Mouse (Mus musculus) intestine, embryonic 14.5 days (tissue): Measurements from ENCODE around the gene Cst13. TPM values are rescaled to one million over a fixed set of nuclear protein-coding genes. Genes with fewer than 3 reads are reported as not detected.
"Not testable (repeated sequence)": the region's sequence is repeated elsewhere in the genome, so short reads cannot be mapped to it uniquely, and the experiment has no call there.

Experiments
- ATAC-seq: fragments of 200-750 bp; cut with Nextera tagmentation; replicated peaks from 2 replicates; pipeline ENCODE4 v1.8.0; 2017; ENCODE audit warnings: low read depth, moderate number of reproducible peaks, moderate TSS enrichment, moderate library complexity; ENCODE audit not compliant: low FRiP score, low TSS enrichment
- DNase-seq: peaks from one replicate; pipeline ENCODE4 v3.0.0-alpha.2; 2018; ENCODE audit warnings: low spot score
- H3K27ac ChIP-seq: fragments of 300-500 bp; sonication (generic); 2 replicates; pipeline ENCODE4 v1.5.1; 2014; ENCODE audit warnings: low read depth, mild to moderate bottlenecking, control low read depth
- H3K27me3 ChIP-seq: fragments of 300-500 bp; sonication (generic); replicated peaks from 2 replicates; pipeline ENCODE4 v1.6.1; 2014; ENCODE audit warnings: low read length, control low read depth; ENCODE audit not compliant: control insufficient read depth, insufficient read depth
- H3K36me3 ChIP-seq: fragments of 300-500 bp; sonication (generic); 2 replicates; pipeline ENCODE4 v1.6.1; 2014; ENCODE audit warnings: low read length, control low read depth; ENCODE audit not compliant: control insufficient read depth, insufficient read depth
- H3K4me1 ChIP-seq: fragments of 300-500 bp; sonication (generic); replicated peaks from 2 replicates; pipeline ENCODE4 v1.6.1; 2014; ENCODE audit warnings: low read length, control low read depth, mixed read lengths; ENCODE audit not compliant: control insufficient read depth, insufficient read depth
- H3K4me2 ChIP-seq: fragments of 300-500 bp; sonication (generic); 2 replicates; pipeline ENCODE4 v1.6.1; 2014; ENCODE audit warnings: low read length
- H3K4me3 ChIP-seq: fragments of 300-500 bp; sonication (generic); 2 replicates; pipeline ENCODE4 v1.5.1; 2014; ENCODE audit warnings: low read depth, low read length, control low read depth, mixed read lengths
- H3K9ac ChIP-seq: fragments of 300-500 bp; sonication (generic); 2 replicates; pipeline ENCODE4 v1.6.1; 2014; ENCODE audit warnings: mild to moderate bottlenecking, low read length
- H3K9me3 ChIP-seq: fragments of 300-500 bp; sonication (generic); 2 replicates; pipeline ENCODE4 v1.6.1; 2016; ENCODE audit warnings: low read length, control low read depth; ENCODE audit not compliant: control insufficient read depth
- WGBS: fragments of 180-500 bp; shearing (Covaris S2); extraction: QIAGEN DNeasy Blood & Tissue Kit; methylation state at CpG from one replicate; pipeline ENCODE4 v1.1.7; 2014; 5-methylcytosine and 5-hydroxymethylcytosine counted together
- polyA plus RNA-seq: library from polyadenylated mRNA; unstranded; fragments of >200 nt; fragmentation: Nextera tagmentation; extraction: Ambion mirVana; gene quantifications from 2 replicates; pipeline ENCODE4 v1.2.1, GENCODE M21; 2014

Gene Cst13
- polyA plus RNA-seq = not detected in 2 replicates

DNA sequence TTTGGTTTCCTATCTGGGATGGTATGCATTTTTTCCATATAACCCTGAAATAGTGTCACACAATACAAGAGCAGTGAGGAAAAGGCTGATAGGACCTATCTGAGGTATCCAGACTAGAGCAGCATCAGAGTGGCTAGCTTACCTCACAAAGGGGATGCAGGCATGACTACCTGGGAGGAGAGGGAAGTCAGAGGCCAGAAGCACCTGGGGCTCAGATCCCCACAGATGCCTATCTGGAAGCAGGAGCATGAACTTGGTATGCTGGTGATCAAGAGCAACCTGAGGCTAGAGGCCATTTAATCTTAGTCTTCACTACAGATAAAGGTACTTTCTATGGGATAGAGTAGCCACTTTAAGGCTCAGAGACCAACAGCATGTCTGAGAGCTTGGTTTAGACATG, at the start of gene Cst13:
Gene Cst13, plus strand, starts transcription at position 173 of the 400 bp plus-strand sequence.
- no peak within 1 kb of the TSS for H3K9ac ChIP-seq
- H3K9me3 ChIP-seq = no peaks in the 10 kb centered on the region
- DNase-seq (no peak), ATAC-seq (no peak)
- no peaks in the 10 kb centered on the region for H3K36me3 ChIP-seq
- H3K4me1 ChIP-seq = no peaks in the 10 kb centered on the region
- no peak within 1 kb of the TSS for H3K4me3 ChIP-seq
- no peaks in the 10 kb centered on the region for H3K27me3 ChIP-seq
- no peak within 1 kb of the TSS for H3K4me2 ChIP-seq
- H3K27ac ChIP-seq = no peak within 1 kb of the TSS

GRCm38 (mm10) chr2:148771397-148771796, 48.5 kb upstream of the Cst13 start, which contains the start of gene Cst11:
TSS of gene Cst11 (minus strand) at chr2:148771497.
- not testable (repeated sequence) for H3K4me2 ChIP-seq, DNase-seq, H3K27me3 ChIP-seq, ATAC-seq, H3K4me3 ChIP-seq, H3K9me3 ChIP-seq, H3K9ac ChIP-seq, H3K36me3 ChIP-seq, H3K27ac ChIP-seq, H3K4me1 ChIP-seq
- 85% methylated on average over 4 of the region's 4 CpGs for WGBS

DNA sequence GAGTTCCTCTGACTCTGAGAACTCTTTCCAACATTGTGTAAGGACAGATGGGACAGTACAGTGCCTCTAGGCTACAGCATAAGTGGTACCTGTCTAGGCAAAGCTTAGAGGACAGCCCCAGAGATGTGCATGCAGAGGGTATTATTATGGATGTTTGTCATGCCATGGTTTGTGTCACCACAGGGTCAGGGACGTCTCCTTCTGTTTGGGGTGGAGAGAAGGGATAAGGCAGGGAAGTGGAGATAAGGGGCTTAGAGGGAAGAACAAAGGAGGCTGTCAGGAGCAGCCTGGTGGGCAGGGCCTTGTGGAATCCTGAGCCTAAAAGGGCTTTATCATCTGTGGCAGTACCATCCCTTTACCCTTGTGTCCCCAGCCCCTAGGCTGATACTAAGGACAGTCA, 38.2 kb upstream of the Cst13 start, which contains the start of gene 8030411F24Rik:
Gene 8030411F24Rik, plus strand, starts transcription at position 301 of the 400 bp plus-strand sequence.
- ATAC-seq (no peak), DNase-seq (no peak)
- Histone ChIP-seq H3K9ac (no peak within 1 kb of the TSS), H3K4me2 (no peak within 1 kb of the TSS), H3K36me3 (no peaks in the 10 kb centered on the region), H3K9me3 (no peaks in the 10 kb centered on the region), H3K4me1 (no peaks in the 10 kb centered on the region), H3K27ac (no peak within 1 kb of the TSS), H3K27me3 (no peaks in the 10 kb centered on the region), H3K4me3 (no peak within 1 kb of the TSS)
- WGBS = 30% methylated on average over 1 of the region's 1 CpGs

DNA sequence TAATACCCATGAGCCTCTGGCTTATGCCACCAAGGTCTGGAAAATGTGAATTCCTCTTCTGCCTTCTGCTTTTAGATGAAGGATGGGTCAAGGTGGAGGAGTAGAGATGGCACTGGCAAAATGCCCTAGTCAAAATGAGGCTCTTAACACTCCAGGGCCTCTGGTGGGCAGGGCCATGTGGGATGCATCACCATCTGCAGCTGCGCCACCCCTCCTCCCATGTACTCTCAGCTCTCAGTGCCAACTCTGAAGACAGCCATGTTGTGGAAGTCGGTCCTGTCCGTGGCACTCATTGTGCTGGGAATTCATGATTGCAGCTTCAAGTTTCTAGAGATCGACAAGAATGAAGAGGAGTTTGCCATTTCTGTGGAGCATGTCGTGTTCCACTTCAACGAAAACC, 30.7 kb upstream of the Cst13 start, which contains the start of gene Cst12:
Gene Cst12, plus strand, starts transcription at position 220 of the 400 bp plus-strand sequence.
- H3K4me1 ChIP-seq = no peaks in the 10 kb centered on the region
- 87% methylated on average over 6 of the region's 6 CpGs for WGBS
- ATAC-seq = no peak

GRCm38 (mm10) chr2:148798485-148798884, 21.4 kb upstream of the Cst13 start, which contains the start of gene Cst8:
TSS of gene Cst8 (plus strand) at chr2:148798785.
- no peaks in the 10 kb centered on the region for H3K4me1 ChIP-seq
- no peak for DNase-seq
- 81% methylated on average over 1 of the region's 1 CpGs for WGBS

More for the DNA sequence above, 30.7 kb upstream of the Cst13 start, which contains the start of gene Cst12:
- Histone ChIP-seq H3K27ac (no peak within 1 kb of the TSS), H3K4me3 (no peak within 1 kb of the TSS), H3K9ac (no peak within 1 kb of the TSS), H3K9me3 (no peaks in the 10 kb centered on the region), H3K36me3 (no peaks in the 10 kb centered on the region), H3K27me3 (no peaks in the 10 kb centered on the region), H3K4me2 (no peak within 1 kb of the TSS)
- DNase-seq = no peak

DNA sequence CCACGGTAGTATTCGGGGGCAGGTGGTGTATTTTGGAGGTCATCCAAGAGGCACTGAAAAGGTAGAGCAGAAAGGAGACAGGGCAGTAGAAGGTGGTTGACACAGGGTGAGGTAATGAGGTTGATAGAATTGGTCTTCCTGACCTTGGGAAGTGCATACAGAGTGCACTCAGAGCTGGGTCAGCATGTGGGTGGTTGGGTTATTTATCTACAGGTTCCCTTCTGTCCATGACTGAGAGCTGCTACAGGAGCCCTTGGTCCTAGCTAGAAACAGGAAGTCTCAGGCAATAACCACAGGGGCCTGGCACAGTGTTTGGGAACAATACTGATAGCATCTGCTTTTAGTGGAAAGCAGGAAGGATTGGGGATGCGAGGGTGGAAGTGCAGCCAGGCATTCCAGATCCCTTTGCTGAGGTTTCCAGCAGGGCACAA, 18.4 kb upstream of the Cst13 start:
- H3K9ac ChIP-seq = no peak overlapping the region
- no peak overlapping the region for H3K4me2 ChIP-seq
- H3K9me3 ChIP-seq = no peaks in the 10 kb centered on the region
- H3K4me1 ChIP-seq = no peaks in the 10 kb centered on the region
- H3K27ac ChIP-seq = no peak overlapping the region
- ATAC-seq (no peak), DNase-seq (no peak)
- no peak overlapping the region for H3K4me3 ChIP-seq
- no peaks in the 10 kb centered on the region for H3K36me3 ChIP-seq
- no peaks in the 10 kb centered on the region for H3K27me3 ChIP-seq
- WGBS = 40% methylated on average over 3 of the region's 3 CpGs

More at GRCm38 (mm10) chr2:148798485-148798884, 21.4 kb upstream of the Cst13 start, which contains the start of gene Cst8:
- no peaks in the 10 kb centered on the region for H3K36me3 ChIP-seq
- no peaks in the 10 kb centered on the region for H3K27me3 ChIP-seq
- no peak within 1 kb of the TSS for H3K4me3 ChIP-seq
- no peaks in the 10 kb centered on the region for H3K9me3 ChIP-seq
- ATAC-seq = no peak
- no peak within 1 kb of the TSS for H3K9ac ChIP-seq
- H3K4me2 ChIP-seq = no peak within 1 kb of the TSS
- H3K27ac ChIP-seq = no peak within 1 kb of the TSS

DNA sequence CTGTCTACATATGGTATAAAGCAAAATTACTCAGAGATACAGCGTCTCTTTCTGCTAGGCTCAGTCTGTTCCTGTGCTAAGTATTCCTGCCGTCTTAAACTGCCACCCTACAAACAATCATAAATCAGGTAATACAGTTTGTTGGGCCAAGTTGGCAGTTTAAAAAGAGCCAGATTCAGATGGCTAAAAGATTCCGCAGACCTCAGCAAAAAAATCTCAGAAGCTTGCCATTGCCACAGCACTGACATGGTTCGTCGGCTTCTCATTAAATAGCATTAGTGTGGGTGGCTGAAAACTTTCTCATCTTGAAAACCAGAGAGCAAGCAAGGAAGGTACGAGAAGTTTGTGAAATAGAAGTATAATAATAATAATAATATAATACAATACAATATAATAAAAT, 13.2 kb upstream of the Cst13 start:
- ATAC-seq (no peak), DNase-seq (no peak)
- Histone ChIP-seq H3K4me2 (no peak overlapping the region), H3K27me3 (no peaks in the 10 kb centered on the region), H3K36me3 (no peaks in the 10 kb centered on the region), H3K27ac (no peak overlapping the region), H3K4me1 (no peaks in the 10 kb centered on the region), H3K9ac (no peak overlapping the region), H3K4me3 (no peak overlapping the region), H3K9me3 (no peaks in the 10 kb centered on the region)
- WGBS = 29% methylated on average over 6 of the region's 6 CpGs

DNA sequence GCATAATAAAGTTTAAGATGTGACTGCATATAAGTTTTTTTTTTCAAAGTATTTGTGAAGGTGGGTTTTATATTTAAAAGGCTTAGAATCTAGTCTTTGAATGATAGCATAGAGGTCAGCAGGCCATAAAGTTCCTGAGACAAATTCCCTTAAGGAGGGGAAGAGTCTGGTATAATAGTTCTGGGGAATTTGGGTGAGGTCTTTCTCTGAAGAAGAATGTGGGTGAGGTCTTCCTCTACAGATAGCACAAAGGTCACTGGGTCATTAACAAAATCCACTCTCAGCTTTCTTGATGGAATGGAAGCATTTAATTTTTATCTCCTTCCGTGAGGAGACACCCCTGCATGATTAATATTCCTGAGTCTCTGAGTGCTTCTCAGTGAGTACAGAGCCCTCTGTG, 6.1 kb downstream of the Cst13 start:
- Histone ChIP-seq H3K4me2 (no peak overlapping the region), H3K4me3 (no peak overlapping the region), H3K27me3 (no peaks in the 10 kb centered on the region), H3K9ac (no peak overlapping the region), H3K36me3 (no peaks in the 10 kb centered on the region), H3K9me3 (no peaks in the 10 kb centered on the region), H3K4me1 (no peaks in the 10 kb centered on the region), H3K27ac (no peak overlapping the region)
- no peak for DNase-seq
- ATAC-seq = no peak
- 21% methylated on average over 1 of the region's 1 CpGs for WGBS

- DNase-seq (no peak), ATAC-seq (no peak)
- Histone ChIP-seq H3K27ac (no peak within 1 kb of the TSS), H3K9ac (no peak within 1 kb of the TSS), H3K27me3 (no peaks in the 10 kb centered on the region), H3K4me3 (no peak within 1 kb of the TSS), H3K36me3 (no peaks in the 10 kb centered on the region), H3K9me3 (no peaks in the 10 kb centered on the region), H3K4me2 (no peak within 1 kb of the TSS), H3K4me1 (no peaks in the 10 kb centered on the region)
- WGBS = 47% methylated on average over 4 of the region's 4 CpGs
These were observed 15.0 kb downstream of the Cst13 start, which contains the start of gene Cst9 for GRCm38 (mm10) chr2:148834912-148835311. TSS of gene Cst9 (plus strand) at chr2:148835147.
